Mouse (Mus musculus) ovary, adult 18-20 months (tissue): ENCODE data around the gene Fry.

Experiments used
- DNase-seq: peaks from one replicate; pipeline ENCODE4 v3.0.0; 2022; ENCODE audit warnings: low spot score, mixed read lengths

Gene Fry

GRCm38 (mm10) chr5:150118455-150119241 lies at the start of gene Fry:
Fry (plus strand) TSS chr5:150118645.
- peak; percentile 87 for DNase-seq

GRCm38 (mm10) chr5:150070086-150070485 lies 48.4 kb upstream of the Fry start:
- no peak for DNase-seq

GRCm38 (mm10) chr5:150071738-150072137 lies 46.7 kb upstream of the Fry start:
- no peak for DNase-seq

GRCm38 (mm10) chr5:150079866-150080797 lies 38.3 kb upstream of the Fry start:
- DNase-seq = no peak

- DNase-seq = no peak
These were observed 35.7 kb upstream of the Fry start for GRCm38 (mm10) chr5:150082696-150083095.

- DNase-seq = no peak
These were observed 35.3 kb upstream of the Fry start for GRCm38 (mm10) chr5:150083190-150083589.

- DNase-seq = no peak
These were observed 20.8 kb upstream of the Fry start for GRCm38 (mm10) chr5:150097620-150098019.

GRCm38 (mm10) chr5:150098754-150099153 lies 19.7 kb upstream of the Fry start:
- no peak for DNase-seq

- DNase-seq = no peak
These were observed 16.7 kb upstream of the Fry start for GRCm38 (mm10) chr5:150101789-150102188.

GRCm38 (mm10) chr5:150106358-150106757 lies 12.1 kb upstream of the Fry start:
- no peak for DNase-seq

- DNase-seq = no peak
These were observed 7.2 kb upstream of the Fry start for GRCm38 (mm10) chr5:150111236-150111635.

- DNase-seq = no peak
These were observed 4.4 kb upstream of the Fry start for GRCm38 (mm10) chr5:150114007-150114406.

GRCm38 (mm10) chr5:150114778-150115177 lies 3.7 kb upstream of the Fry start:
- DNase-seq = no peak

GRCm38 (mm10) chr5:150115271-150116092 lies 3.0 kb upstream of the Fry start:
- no peak for DNase-seq

- DNase-seq = no peak
These were observed 2.1 kb upstream of the Fry start for GRCm38 (mm10) chr5:150116216-150116905.

- DNase-seq = no peak
These were observed 1.6 kb upstream of the Fry start for GRCm38 (mm10) chr5:150116906-150117216.

- no peak for DNase-seq
These were observed 356 bp upstream of the Fry start for GRCm38 (mm10) chr5:150118124-150118454.

- no peak for DNase-seq
These were observed 2.2 kb downstream of the Fry start for GRCm38 (mm10) chr5:150120676-150121075.

- no peak for DNase-seq
These were observed 3.6 kb downstream of the Fry start for GRCm38 (mm10) chr5:150122095-150122494.

GRCm38 (mm10) chr5:150122571-150122970 lies 4.1 kb downstream of the Fry start:
- no peak for DNase-seq

- DNase-seq = no peak
These were observed 7.5 kb downstream of the Fry start for GRCm38 (mm10) chr5:150125920-150126319.

GRCm38 (mm10) chr5:150128432-150128831 lies 10.0 kb downstream of the Fry start:
- no peak for DNase-seq
